Mouse (Mus musculus) lung, adult 2 months (tissue): ENCODE measurements around the gene Asic2. TPM values are rescaled to one million over a fixed set of nuclear protein-coding genes. Genes with fewer than 3 reads are reported as not detected.

Source experiments
- DNase-seq: peaks from one replicate; pipeline ENCODE4 v3.0.0; 2022
- H3K4me1 ChIP-seq: fragments of 200-500 bp; 2 replicates; pipeline ENCODE4 v1.6.1; 2011; ENCODE audit warnings: low read length; ENCODE audit not compliant: control insufficient read depth, insufficient read depth
- H3K4me3 ChIP-seq: fragments of 200-500 bp; replicated peaks from 2 replicates; pipeline ENCODE3; 2011; ENCODE audit warnings: low read depth, mild to moderate bottlenecking, control low read depth, low read length; ENCODE audit errors: extremely low read depth
- CTCF ChIP-seq: fragments of 200-500 bp; IDR thresholded peaks from 2 replicates; pipeline ENCODE4 v1.5.1; 2011; ENCODE audit warnings: mild to moderate bottlenecking, low read length, control low read depth; ENCODE audit not compliant: insufficient read depth
- POLR2A ChIP-seq: fragments of 200-500 bp; IDR thresholded peaks from 2 replicates; pipeline ENCODE4 v1.6.1; 2011; ENCODE audit warnings: low read depth, mild to moderate bottlenecking, control low read depth, low read length, borderline replicate concordance; ENCODE audit errors: extremely low read depth
- WGBS: fragments of 180-500 bp; shearing (Covaris S2); methylation state at CpG from one replicate; pipeline ENCODE4 v1.1.7; 2018; 5-methylcytosine and 5-hydroxymethylcytosine counted together
- polyA plus RNA-seq: library from polyadenylated mRNA; depleted of rRNA; stranded (reverse); fragments of >200 nt; gene quantifications from 2 replicates; pipeline ENCODE4 v1.2.3, GENCODE M21; 2012

Gene Asic2
- polyA plus RNA-seq, 1 experiment, result 0.04 TPM

DNA sequence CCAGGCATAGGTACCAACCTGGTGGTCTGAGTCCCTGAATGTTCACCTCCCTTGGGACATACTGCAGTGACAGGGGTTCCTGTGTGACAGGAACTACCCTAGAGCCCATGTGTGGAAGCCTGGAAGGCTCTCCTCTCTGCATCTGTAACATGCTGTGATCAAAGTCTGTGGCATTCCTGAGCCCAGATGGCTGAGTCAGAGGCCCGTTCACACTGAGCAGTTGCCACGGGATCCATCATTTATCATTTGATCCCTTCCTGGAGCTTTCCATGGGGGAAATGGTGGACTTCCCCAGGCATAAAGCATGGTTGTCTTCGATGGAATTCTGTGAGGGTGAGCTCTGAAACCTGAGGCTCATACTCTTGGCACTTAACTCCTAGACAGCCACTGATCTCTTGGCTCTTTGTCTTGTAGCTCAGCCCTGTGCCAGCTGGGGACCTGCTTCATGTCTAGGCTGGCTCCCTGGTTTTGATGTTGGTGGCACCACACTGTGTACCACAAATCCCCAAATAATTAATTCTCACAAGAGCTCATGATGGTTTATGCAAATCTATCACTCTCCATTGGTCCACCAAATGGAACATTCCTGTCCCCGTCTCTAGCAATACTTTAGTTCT, 1054.7 kb downstream of the Asic2 start:
- H3K4me1 ChIP-seq, result no peaks in the 10 kb centered on the region
- DNase-seq, result no peak
- no peak for TF ChIP-seq CTCF
- 32% methylated on average over 4 of the region's 4 CpGs for WGBS
- H3K4me3 ChIP-seq, result no peak overlapping the region

- TF ChIP-seq CTCF (no peak), POLR2A (no peak)
- H3K4me3 ChIP-seq, result no peak overlapping the region
- DNase-seq, result no peak
- H3K4me1 ChIP-seq, result no peaks in the 10 kb centered on the region
- 75% methylated on average over 5 of the region's 5 CpGs for WGBS
Measured at GRCm38 (mm10) chr11:80912721-80913120, 1055.5 kb downstream of the Asic2 start.

DNA sequence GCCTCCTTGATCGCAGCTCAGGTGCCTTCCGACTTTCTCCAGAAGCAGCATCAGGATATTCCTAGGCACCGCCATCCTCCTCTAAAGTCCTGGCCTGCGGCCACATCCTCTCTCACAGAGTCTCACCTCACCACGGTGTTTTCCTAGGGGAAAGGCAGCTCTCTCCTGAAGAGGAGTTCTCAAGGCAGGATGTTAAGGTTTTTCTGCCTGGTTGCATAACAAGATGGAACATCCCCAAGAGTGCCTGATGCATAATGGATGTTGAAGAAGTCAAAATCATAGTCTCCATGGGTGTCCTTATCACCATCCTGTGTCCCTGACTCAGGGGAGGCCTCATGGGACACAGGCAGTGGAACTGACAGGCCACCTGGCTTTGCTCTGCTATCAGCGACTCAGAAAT, 1060.4 kb downstream of the Asic2 start:
- no peak for DNase-seq
- WGBS, result 85% methylated on average over 6 of the region's 6 CpGs
- TF ChIP-seq CTCF, result no peak
- no peak for TF ChIP-seq POLR2A
- Histone ChIP-seq H3K4me1 (no peaks in the 10 kb centered on the region), H3K4me3 (no peak overlapping the region)

DNA sequence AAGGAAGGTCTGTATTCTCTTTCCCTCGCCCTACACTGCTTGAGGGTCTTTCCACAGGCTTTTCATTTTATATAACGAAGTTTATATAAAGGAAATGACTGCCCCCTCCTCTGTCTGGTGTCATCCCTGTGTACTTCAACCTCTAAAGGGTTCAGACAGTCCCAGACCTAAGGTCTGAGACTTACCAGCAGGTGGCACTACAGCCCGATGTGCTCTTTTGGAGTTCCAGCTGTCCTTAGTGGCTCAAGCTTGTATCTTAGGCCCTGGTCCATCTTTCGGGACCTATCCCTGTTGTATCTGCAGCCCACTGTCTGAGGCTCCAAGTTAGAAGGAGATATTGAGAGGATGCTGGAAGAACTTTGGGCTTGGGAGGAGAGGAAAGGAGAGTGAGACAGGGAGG, 1061.8 kb downstream of the Asic2 start:
- peak; percentile 67 for TF ChIP-seq CTCF
- TF ChIP-seq POLR2A, result no peak
- 41% methylated on average over 4 of the region's 4 CpGs for WGBS

GRCm38 (mm10) chr11:80904559-80904958, 1063.7 kb downstream of the Asic2 start:
- H3K4me1 ChIP-seq, result no peaks in the 10 kb centered on the region
- DNase-seq, result no peak
- TF ChIP-seq CTCF (no peak), POLR2A (no peak)
- no peak overlapping the region for H3K4me3 ChIP-seq
- 66% methylated on average over 2 of the region's 2 CpGs for WGBS

More for the DNA sequence above, 1061.8 kb downstream of the Asic2 start:
- no peak overlapping the region for H3K4me3 ChIP-seq
- no peaks in the 10 kb centered on the region for H3K4me1 ChIP-seq
- peak; percentile 43 for DNase-seq

- WGBS, result 90% methylated on average over 10 of the region's 10 CpGs
- TF ChIP-seq CTCF (no peak), POLR2A (no peak)
- DNase-seq, result no peak
- H3K4me1 ChIP-seq, result no peaks in the 10 kb centered on the region
- no peak overlapping the region for H3K4me3 ChIP-seq
Measured at GRCm38 (mm10) chr11:80903426-80903825, 1064.8 kb downstream of the Asic2 start.

DNA sequence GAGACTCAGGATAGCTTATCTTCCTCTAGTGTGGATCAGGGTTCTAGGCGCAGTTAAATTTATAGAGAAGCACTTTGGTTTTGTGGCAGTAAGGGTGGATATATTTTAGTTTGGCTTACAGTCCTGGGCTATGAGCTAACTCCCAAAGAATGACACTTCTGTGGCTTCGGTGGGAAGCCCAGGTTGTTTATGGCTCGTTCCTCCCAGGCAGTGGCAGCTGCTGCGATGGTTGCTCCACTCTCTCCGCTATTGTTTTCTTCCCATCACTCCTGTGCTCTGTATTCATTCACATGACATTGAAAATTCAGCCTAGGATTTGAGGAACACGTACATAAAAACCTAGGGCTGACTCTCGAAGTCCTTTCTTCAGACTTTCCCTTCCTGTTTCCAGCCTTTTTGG, 1065.6 kb downstream of the Asic2 start:
- WGBS, result 49% methylated on average over 7 of the region's 7 CpGs
- Histone ChIP-seq H3K4me3 (no peak overlapping the region), H3K4me1 (no peaks in the 10 kb centered on the region)
- no peak for DNase-seq
- TF ChIP-seq CTCF, result no peak
- TF ChIP-seq POLR2A, result no peak

DNA sequence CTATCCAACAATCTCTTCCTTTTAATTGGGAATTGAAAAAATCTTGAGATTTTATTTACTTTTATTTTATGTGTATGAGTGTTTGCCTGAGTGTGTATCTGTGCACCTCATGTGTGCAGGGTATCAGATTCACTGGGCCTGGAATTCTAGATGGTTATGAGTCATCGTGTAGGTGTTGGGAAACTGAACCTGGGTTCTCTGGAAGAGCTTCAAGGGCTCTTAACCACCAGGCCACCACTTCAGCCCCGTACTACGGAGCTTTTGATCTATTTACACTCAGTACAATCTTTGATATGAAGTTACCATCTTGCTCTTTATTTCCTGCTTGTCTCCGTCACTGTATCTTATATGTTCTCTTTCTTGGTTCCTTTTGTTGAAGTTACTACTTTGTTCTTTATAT, 1067.7 kb downstream of the Asic2 start:
- TF ChIP-seq POLR2A, result no peak
- no peak for TF ChIP-seq CTCF
- Histone ChIP-seq H3K4me1 (no peaks in the 10 kb centered on the region), H3K4me3 (no peak overlapping the region)
- DNase-seq, result no peak
- WGBS, result 58% methylated on average over 4 of the region's 4 CpGs

DNA sequence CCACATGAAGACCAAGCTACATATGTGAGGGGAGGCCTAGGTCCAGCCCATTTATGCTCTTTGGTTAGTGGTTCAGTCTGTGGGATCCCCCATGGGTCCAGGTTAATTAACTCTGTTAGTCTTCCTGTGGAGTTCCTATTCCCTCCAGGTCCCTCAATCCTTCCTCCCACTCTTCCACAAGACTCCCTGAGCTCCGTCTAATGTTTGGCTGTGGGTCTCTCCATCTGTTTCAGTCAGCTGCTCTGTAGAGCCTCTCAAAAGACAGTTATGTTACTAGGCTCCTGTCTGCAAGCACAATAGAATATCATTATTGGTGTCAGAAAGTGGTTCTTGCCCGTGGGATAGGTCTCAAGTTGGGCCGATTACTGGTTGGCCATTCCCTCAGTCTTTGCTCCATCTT, 1072.4 kb downstream of the Asic2 start:
- no peak for DNase-seq
- 92% methylated on average over 3 of the region's 3 CpGs for WGBS
- TF ChIP-seq CTCF, result no peak
- no peak for TF ChIP-seq POLR2A

GRCm38 (mm10) chr11:80889336-80890063, 1078.8 kb downstream of the Asic2 start:
- 38% methylated on average over 7 of the region's 7 CpGs for whole genome bisulfite sequencing
- no peak overlapping the region for H3K4me3 ChIP-seq
- DNase-seq, result no peak
- TF ChIP-seq POLR2A (no peak), CTCF (no peak)
- no peaks in the 10 kb centered on the region for H3K4me1 ChIP-seq

More for the DNA sequence above, 1072.4 kb downstream of the Asic2 start:
- Histone ChIP-seq H3K4me3 (no peak overlapping the region), H3K4me1 (no peaks in the 10 kb centered on the region)
